Mouse (Mus musculus) T-helper 1 cell (primary cell): ENCODE measurements at regions not wholly inside any gene's neighbourhood (a gene's known extent, or its start where the extent isn't known, plus 50 kb on each side); places are given as distances from the start of the nearest gene placed in this dataset.

ENCODE experiments used
- in situ Hi-C: fragments of 300-600 bp; cut with MboI, MseI; formaldehyde crosslinking; loops from one replicate; pipeline ENCODE4 v1.15.1; 2025; ENCODE audit warnings: high pct_unique_total_duplicates

DNA sequence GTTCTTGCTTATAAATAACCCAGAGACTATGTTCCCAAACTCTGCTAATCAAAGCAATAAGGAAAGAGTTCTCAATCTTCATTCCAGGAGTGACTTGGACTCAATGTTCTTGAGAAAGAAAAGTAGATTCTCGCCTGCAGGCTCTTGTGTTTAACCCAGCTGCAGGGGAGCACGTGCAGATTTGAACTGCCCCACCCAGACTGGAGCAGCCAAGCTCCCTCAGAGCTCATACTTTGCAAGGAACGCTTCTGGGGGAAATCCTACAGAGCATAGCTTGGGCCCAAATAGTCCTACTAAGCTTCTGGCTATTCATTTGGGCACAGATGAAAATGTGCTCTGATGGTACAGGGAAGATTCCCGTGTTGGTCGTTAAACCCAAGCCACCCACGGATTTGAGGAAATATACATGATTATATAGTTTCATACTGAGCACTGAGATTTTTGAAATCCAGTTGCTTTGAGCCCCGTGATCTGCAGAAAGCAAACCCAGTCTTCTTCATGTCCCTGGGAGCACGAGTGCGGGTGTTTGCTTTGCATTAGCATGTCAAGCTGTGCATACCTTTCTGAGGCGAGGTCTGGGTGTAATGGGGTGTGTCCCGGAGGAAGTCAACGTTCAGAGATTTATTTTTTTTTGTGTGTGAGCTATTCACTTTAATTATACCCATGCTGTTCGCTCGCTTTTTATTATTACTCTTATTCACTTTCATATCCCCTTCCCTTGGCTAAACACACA lies 99.1 kb upstream of the Trp63 start:
- in situ Hi-C loops: loop anchor here (10.0 kb wide), 1 partner anchor 1230 kb away; no protein-coding TSS in a partner anchor

GRCm38 (mm10) chr16:25585070-25585454 lies 98.5 kb upstream of the Trp63 start:
- in situ Hi-C loops: loop anchor here (10.0 kb wide), 1 partner anchor 1230 kb away; no protein-coding TSS in a partner anchor

GRCm38 (mm10) chr16:25585953-25586352 lies 97.6 kb upstream of the Trp63 start:
- in situ Hi-C loops: loop anchor here (10.0 kb wide), 1 partner anchor 1231 kb away; no protein-coding TSS in a partner anchor

- in situ Hi-C loops: loop anchor here (10.0 kb wide), 1 partner anchor 1233 kb away; no protein-coding TSS in a partner anchor
These were observed 95.7 kb upstream of the Trp63 start for GRCm38 (mm10) chr16:25587879-25588347.

GRCm38 (mm10) chr16:25597435-25597834 lies 86.1 kb upstream of the Trp63 start:
- in situ Hi-C loops: no loop called here

- in situ Hi-C loops: loop anchor here (5.0 kb wide), 1 partner anchor 61 kb away; no protein-coding TSS in a partner anchor
These were observed 80.4 kb upstream of the Trp63 start for GRCm38 (mm10) chr16:25603121-25603520.

DNA sequence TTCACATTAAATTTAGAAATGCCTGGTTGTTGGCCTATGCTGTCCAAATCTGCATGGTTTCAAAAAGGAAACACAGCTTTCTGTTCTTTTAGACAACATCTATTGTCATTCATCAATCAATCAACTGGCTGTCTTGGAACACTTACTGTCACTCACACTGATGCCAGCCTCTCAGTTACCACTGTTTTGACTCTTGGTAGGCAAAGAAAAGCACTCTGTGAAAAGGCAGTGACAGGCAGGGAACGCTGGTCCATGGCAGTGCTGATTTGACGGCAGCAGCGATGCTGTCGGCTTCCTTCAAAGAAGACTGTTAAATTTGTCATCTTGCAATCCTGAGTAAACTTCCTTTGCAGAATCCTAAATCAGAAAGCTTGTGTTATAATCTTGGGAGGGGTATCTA lies 68.3 kb upstream of the Trp63 start:
- in situ Hi-C loops: no loop called here

GRCm38 (mm10) chr16:25615646-25616045 lies 67.9 kb upstream of the Trp63 start:
- in situ Hi-C loops: no loop called here

DNA sequence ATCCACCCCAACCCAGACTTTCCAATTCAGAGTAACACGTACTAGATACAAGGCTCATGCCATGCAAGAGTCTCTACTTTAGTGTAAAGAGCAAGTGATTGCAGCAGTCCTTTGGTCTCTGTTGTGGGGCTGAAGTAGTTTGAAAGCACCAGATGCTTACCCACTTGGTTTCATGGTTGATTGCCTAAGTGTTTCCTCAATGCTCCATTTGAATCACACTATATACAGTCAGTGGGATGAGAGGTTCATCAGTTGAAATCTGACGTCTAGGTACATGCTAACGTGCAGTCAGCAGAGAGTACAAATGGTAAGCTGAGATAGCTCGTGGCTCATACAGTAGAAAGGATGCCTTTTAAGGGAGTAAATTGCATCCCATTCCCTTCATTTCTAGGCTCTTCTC lies 64.7 kb upstream of the Trp63 start:
- in situ Hi-C loops: no loop called here

GRCm38 (mm10) chr16:25622651-25623050 lies 60.9 kb upstream of the Trp63 start:
- in situ Hi-C loops: no loop called here

DNA sequence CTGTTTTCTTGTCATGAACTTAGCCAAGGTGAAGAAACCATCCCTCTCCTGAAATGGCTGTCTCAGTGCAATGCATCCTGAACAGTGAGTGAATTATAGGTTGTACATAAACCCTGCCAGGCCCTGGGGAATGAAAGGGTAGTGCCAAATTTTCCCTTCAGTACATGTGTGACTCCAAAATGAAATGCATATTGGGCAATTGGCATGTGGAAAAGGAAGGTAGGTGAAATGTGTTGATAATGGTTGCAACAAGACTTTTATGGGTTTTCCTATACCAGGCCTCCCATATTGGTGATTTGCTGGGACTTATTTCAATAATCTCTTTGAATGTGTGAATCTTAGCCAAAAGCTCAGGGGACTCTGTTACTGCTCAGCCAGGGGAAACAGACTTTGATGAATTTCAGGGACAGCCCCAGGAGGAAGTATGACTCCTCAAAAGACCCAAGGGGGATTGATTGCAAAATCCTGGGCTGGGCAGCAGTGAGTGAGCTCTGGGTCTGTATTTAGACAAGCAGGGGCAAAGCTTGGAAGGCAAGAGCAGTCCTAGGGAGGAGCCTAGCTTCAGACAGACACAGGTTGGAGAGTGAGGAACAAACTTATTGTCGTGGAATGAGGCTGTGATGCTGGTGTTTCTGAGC lies 59.5 kb upstream of the Trp63 start:
- in situ Hi-C loops: no loop called here

DNA sequence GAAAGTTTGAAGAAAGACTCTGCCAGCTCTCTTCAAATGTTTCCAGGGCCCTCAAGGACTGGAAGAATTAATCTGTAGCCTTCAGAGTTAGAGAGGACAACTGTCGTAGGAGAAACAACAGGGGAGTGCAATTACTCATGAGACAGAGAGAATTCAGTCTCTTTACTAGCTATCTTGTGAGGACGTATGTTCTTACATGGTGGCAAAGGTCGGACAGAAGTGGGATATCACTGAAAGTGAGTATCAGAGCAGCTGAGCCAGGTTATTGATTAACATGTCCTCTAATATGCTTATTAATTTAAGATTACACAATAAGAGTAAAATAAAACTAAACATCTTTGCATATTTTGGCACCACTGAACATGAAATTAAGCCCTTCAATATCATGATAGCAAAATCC lies 53.8 kb upstream of the Trp63 start:
- in situ Hi-C loops: no loop called here

GRCm38 (mm10) chr16:25631139-25631716 lies 52.3 kb upstream of the Trp63 start:
- in situ Hi-C loops: no loop called here
